Mouse (Mus musculus) erythroid progenitor cell, adult 5-6 weeks (primary cell): Measurements from ENCODE around the gene Kpna7. TPM values are rescaled to one million over a fixed set of nuclear protein-coding genes. Genes with fewer than 3 reads are reported as not detected.

Source experiments
- ATAC-seq: replicated peaks from 2 replicates; pipeline ENCODE4 v1.8.0; 2016; ENCODE audit warnings: moderate number of reproducible peaks, mild to moderate bottlenecking, moderate TSS enrichment, inconsistent platforms; ENCODE audit not compliant: poor library complexity, low FRiP score, severe bottlenecking
- total RNA-seq, 2 experiments: library from RNA; stranded (forward) in 1 of 2; stranded (reverse) in 1 of 2; fragments of 150-400 nt in 1 of 2; fragments of 186-747, 209-891 nt in 1 of 2; gene quantifications; 2 replicates each; pipeline versions ENCODE4 v1.2.3 to v1.2.4; 2015 to 2017; ENCODE audit warnings: low replicate concordance in 2 of 2

The Kpna7 gene
- total RNA-seq, 2 experiments from 2014 or later, result not detected

DNA sequence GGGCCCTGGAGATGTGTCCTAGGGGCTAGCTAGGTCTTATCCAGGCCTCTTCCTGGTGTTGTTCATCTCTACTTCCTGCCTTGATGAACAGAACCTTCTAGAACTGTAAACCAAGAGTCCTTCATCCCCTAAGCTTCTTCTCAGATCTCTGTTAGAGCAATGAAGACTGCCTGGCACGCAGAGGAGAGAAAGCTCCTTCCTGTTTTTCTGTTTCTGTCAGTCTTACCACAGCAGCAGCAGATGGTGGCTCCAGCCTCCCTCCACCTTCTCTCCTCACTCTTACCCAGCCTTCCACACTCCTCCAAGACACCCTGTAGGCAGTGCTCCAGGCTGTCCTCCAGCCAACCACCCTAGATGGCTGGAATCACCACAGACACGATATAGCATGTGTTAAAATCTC lies 146.5 kb downstream of the Kpna7 start:
- no peak for ATAC-seq

Other genes with a start within 250 kb of the Kpna7 start
- gene Smurf1, start 118.2 kb downstream of the Kpna7 start, total RNA-seq (2015; ENCODE audit: low replicate concordance), result not detected in 2 replicates
- 1.9 and 2.1 TPM in 2 replicates for gene Smurf1, start 118.2 kb downstream of the Kpna7 start, total RNA-seq (2017; ENCODE audit: low replicate concordance)
- gene Gm4871, start 51.3 kb downstream of the Kpna7 start, total RNA-seq (2015; ENCODE audit: low replicate concordance), result not detected in 2 replicates
- gene Gm4871, start 51.3 kb downstream of the Kpna7 start, total RNA-seq (2017; ENCODE audit: low replicate concordance), result not detected in 2 replicates
- gene 1700018F24Rik, start 41.0 kb downstream of the Kpna7 start, total RNA-seq (2015; ENCODE audit: low replicate concordance), result not detected in 2 replicates
- not detected in 2 replicates for gene 1700018F24Rik, start 41.0 kb downstream of the Kpna7 start, total RNA-seq (2017; ENCODE audit: low replicate concordance)
- gene Arpc1a, start 200 bp downstream of the Kpna7 start, total RNA-seq (2015; ENCODE audit: low replicate concordance), result 54.9 and 76.0 TPM in 2 replicates
- gene Arpc1a, start 200 bp downstream of the Kpna7 start, total RNA-seq (2017; ENCODE audit: low replicate concordance), result 17.3 and 34.7 TPM in 2 replicates
- 42.8 and 47.6 TPM in 2 replicates for gene Arpc1b, start 30.2 kb upstream of the Kpna7 start, total RNA-seq (2015; ENCODE audit: low replicate concordance)
- 29.4 and 33.0 TPM in 2 replicates for gene Arpc1b, start 30.2 kb upstream of the Kpna7 start, total RNA-seq (2017; ENCODE audit: low replicate concordance)
- gene Pdap1, start 56.2 kb upstream of the Kpna7 start, total RNA-seq (2015; ENCODE audit: low replicate concordance), result 33.5 and 34.4 TPM in 2 replicates
- 85.3 and 103 TPM in 2 replicates for gene Pdap1, start 56.2 kb upstream of the Kpna7 start, total RNA-seq (2017; ENCODE audit: low replicate concordance)
- gene Bud31, start 56.3 kb upstream of the Kpna7 start, total RNA-seq (2015; ENCODE audit: low replicate concordance), result 91.0 and 168 TPM in 2 replicates
- 128 and 139 TPM in 2 replicates for gene Bud31, start 56.3 kb upstream of the Kpna7 start, total RNA-seq (2017; ENCODE audit: low replicate concordance)
- 4.2 and 13.7 TPM in 2 replicates for gene Ptcd1, start 83.1 kb upstream of the Kpna7 start, total RNA-seq (2015; ENCODE audit: low replicate concordance)
- 8.1 and 8.5 TPM in 2 replicates for gene Ptcd1, start 83.1 kb upstream of the Kpna7 start, total RNA-seq (2017; ENCODE audit: low replicate concordance)
- gene Cpsf4, start 83.2 kb upstream of the Kpna7 start, total RNA-seq (2015; ENCODE audit: low replicate concordance), result 29.8 and 37.8 TPM in 2 replicates
- 33.1 and 36.8 TPM in 2 replicates for gene Cpsf4, start 83.2 kb upstream of the Kpna7 start, total RNA-seq (2017; ENCODE audit: low replicate concordance)
- gene Atp5j2, start 108.0 kb upstream of the Kpna7 start, total RNA-seq (2015; ENCODE audit: low replicate concordance), result 185 and 225 TPM in 2 replicates
- 43.9 and 68.5 TPM in 2 replicates for gene Atp5j2, start 108.0 kb upstream of the Kpna7 start, total RNA-seq (2017; ENCODE audit: low replicate concordance)
- gene Zkscan14, start 117.8 kb upstream of the Kpna7 start, total RNA-seq (2015; ENCODE audit: low replicate concordance), result 5.9 and 10.8 TPM in 2 replicates
- 8.1 and 14.2 TPM in 2 replicates for gene Zkscan14, start 117.8 kb upstream of the Kpna7 start, total RNA-seq (2017; ENCODE audit: low replicate concordance)
- 3.2 and 5.0 TPM in 2 replicates for gene Zkscan5, start 120.5 kb upstream of the Kpna7 start, total RNA-seq (2015; ENCODE audit: low replicate concordance)
- gene Zkscan5, start 120.5 kb upstream of the Kpna7 start, total RNA-seq (2017; ENCODE audit: low replicate concordance), result 4.2 and 8.2 TPM in 2 replicates
- 21.4 and 30.6 TPM in 2 replicates for gene Zfp655, start 147.7 kb upstream of the Kpna7 start, total RNA-seq (2015; ENCODE audit: low replicate concordance)
- 16.3 and 21.6 TPM in 2 replicates for gene Zfp655, start 147.7 kb upstream of the Kpna7 start, total RNA-seq (2017; ENCODE audit: low replicate concordance)
- 2.9 and 4.2 TPM in 2 replicates for gene Zscan25, start 196.5 kb upstream of the Kpna7 start, total RNA-seq (2015; ENCODE audit: low replicate concordance)
- not detected in 2 replicates for gene Zscan25, start 196.5 kb upstream of the Kpna7 start, total RNA-seq (2017; ENCODE audit: low replicate concordance)